Mouse (Mus musculus): Measurements from ENCODE around the gene Hmcn2. TPM values are rescaled to one million over a fixed set of nuclear protein-coding genes. Genes with fewer than 3 reads are reported as not detected.

The Hmcn2 gene
- polyA plus RNA-seq, 1 experiment = 147 TPM

GRCm38 (mm10) chr2:31497635-31498034 lies 183.4 kb downstream of the Hmcn2 start:
- no peak overlapping the region for H3K4me3 ChIP-seq (ENCODE audit: low read depth, low read length)
- no peak for TF ChIP-seq POLR2A (IDR thresholded peaks at IDR 0.05; ENCODE audit: low read depth, low read length)
- no peak for TF ChIP-seq CTCF (IDR thresholded peaks at IDR 0.05; ENCODE audit: extremely low read depth, insufficient read length, insufficient replicate concordance, low read depth, low read length)
- no peaks in the 10 kb centered on the region for H3K36me3 ChIP-seq (ENCODE audit: control insufficient read depth, insufficient read depth, low read length)
- 90% methylated on average over 19 of the region's 19 CpGs for WGBS
- H3K27ac ChIP-seq (ENCODE audit: insufficient read depth, low read depth, low read length) = no peak overlapping the region
- H3K4me1 ChIP-seq (ENCODE audit: control insufficient read depth, insufficient read depth, insufficient read length, low read length) = no peaks in the 10 kb centered on the region
- no peaks in the 10 kb centered on the region for H3K27me3 ChIP-seq (ENCODE audit: control insufficient read depth, insufficient read depth, low read length)

DNA sequence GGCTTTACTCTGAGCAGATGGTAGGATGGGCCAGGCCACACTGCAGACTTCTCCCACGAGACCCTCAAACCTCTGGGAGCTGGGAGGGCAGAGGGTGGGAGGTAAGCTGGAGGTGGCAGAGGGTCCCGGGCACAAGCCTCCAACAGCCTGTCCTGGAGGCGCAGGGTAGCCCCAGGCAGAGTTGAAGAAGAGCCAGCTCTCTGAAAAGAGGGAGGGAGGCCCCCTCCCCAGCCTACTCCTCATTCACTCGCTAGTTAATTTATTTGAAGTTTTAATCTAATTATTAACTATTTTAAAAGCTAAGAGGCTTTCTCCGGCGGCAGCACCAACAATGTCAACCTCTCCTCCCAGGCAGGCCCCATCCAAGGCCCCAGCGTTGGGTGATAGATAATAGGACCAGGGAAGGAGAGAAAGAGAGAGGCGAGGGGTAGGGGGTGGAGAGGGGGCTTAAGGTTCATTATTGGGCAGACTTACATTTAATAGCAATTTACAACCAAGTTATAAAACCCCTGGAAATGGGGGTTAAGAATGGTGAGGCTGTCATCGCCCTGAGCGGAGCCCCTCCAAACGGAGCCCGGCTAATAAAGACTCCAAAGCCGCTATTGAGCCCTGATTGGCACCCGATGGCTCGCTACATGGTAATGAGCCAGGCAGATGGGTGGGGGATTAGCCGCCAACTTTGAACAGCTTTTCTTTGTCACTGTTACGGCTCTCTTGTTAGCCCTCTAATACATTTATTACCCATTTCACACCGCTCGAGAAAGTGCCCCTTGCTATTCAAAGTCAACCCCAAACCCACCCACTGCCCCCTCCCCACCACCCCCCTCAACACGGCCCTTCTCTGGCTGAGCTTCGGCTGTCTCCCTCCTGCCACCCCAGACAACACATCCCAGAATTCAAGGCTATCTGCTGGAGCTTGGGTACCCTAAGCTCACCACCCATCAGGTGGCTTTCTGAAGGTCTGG lies 185.4 kb downstream of the Hmcn2 start:
- no peaks in the 10 kb centered on the region for H3K36me3 ChIP-seq (ENCODE audit: control insufficient read depth, insufficient read depth, low read length)
- 82% methylated on average over 21 of the region's 21 CpGs for WGBS

GRCm38 (mm10) chr2:31500292-31501204 lies 186.3 kb downstream of the Hmcn2 start:
- no peak for TF ChIP-seq CTCF (IDR thresholded peaks at IDR 0.05; ENCODE audit: extremely low read depth, insufficient read length, insufficient replicate concordance, low read depth, low read length)
- TF ChIP-seq POLR2A (IDR thresholded peaks at IDR 0.05; ENCODE audit: low read depth, low read length) = no peak
- Histone ChIP-seq H3K36me3 (ENCODE audit: control insufficient read depth, insufficient read depth, low read length) (no peaks in the 10 kb centered on the region), H3K27me3 (ENCODE audit: control insufficient read depth, insufficient read depth, low read length) (no peaks in the 10 kb centered on the region), H3K27ac (ENCODE audit: insufficient read depth, low read depth, low read length) (no peak overlapping the region), H3K4me1 (ENCODE audit: control insufficient read depth, insufficient read depth, insufficient read length, low read length) (no peaks in the 10 kb centered on the region), H3K4me3 (ENCODE audit: low read depth, low read length) (no peak overlapping the region)
- 94% methylated on average over 24 of the region's 24 CpGs for WGBS

More for the DNA sequence above, 185.4 kb downstream of the Hmcn2 start:
- H3K4me3 ChIP-seq (ENCODE audit: low read depth, low read length) = no peak overlapping the region
- TF ChIP-seq POLR2A (IDR thresholded peaks at IDR 0.05; ENCODE audit: low read depth, low read length) = no peak
- TF ChIP-seq CTCF (IDR thresholded peaks at IDR 0.05; ENCODE audit: extremely low read depth, insufficient read length, insufficient replicate concordance, low read depth, low read length) = no peak
- H3K27ac ChIP-seq (ENCODE audit: insufficient read depth, low read depth, low read length) = no peak overlapping the region
- H3K4me1 ChIP-seq (ENCODE audit: control insufficient read depth, insufficient read depth, insufficient read length, low read length) = no peaks in the 10 kb centered on the region
- H3K27me3 ChIP-seq (ENCODE audit: control insufficient read depth, insufficient read depth, low read length) = no peaks in the 10 kb centered on the region

GRCm38 (mm10) chr2:31501448-31502130 lies 187.4 kb downstream of the Hmcn2 start:
- no peak overlapping the region for H3K27ac ChIP-seq (ENCODE audit: insufficient read depth, low read depth, low read length)

GRCm38 (mm10) chr2:31502616-31503522 lies 188.7 kb downstream of the Hmcn2 start:
- H3K27me3 ChIP-seq (ENCODE audit: control insufficient read depth, insufficient read depth, low read length) = no peaks in the 10 kb centered on the region
- no peak overlapping the region for H3K4me3 ChIP-seq (ENCODE audit: low read depth, low read length)
- no peaks in the 10 kb centered on the region for H3K36me3 ChIP-seq (ENCODE audit: control insufficient read depth, insufficient read depth, low read length)
- TF ChIP-seq POLR2A (IDR thresholded peaks at IDR 0.05; ENCODE audit: low read depth, low read length) (no peak), CTCF (IDR thresholded peaks at IDR 0.05; ENCODE audit: extremely low read depth, insufficient read length, insufficient replicate concordance, low read depth, low read length) (no peak)
- WGBS = 69% methylated on average over 15 of the region's 15 CpGs
- H3K27ac ChIP-seq (ENCODE audit: insufficient read depth, low read depth, low read length) = no peak overlapping the region
- no peaks in the 10 kb centered on the region for H3K4me1 ChIP-seq (ENCODE audit: control insufficient read depth, insufficient read depth, insufficient read length, low read length)

More at GRCm38 (mm10) chr2:31501448-31502130, 187.4 kb downstream of the Hmcn2 start:
- Histone ChIP-seq H3K4me1 (ENCODE audit: control insufficient read depth, insufficient read depth, insufficient read length, low read length) (no peaks in the 10 kb centered on the region), H3K4me3 (ENCODE audit: low read depth, low read length) (no peak overlapping the region), H3K36me3 (ENCODE audit: control insufficient read depth, insufficient read depth, low read length) (no peaks in the 10 kb centered on the region), H3K27me3 (ENCODE audit: control insufficient read depth, insufficient read depth, low read length) (no peaks in the 10 kb centered on the region)
- WGBS = 79% methylated on average over 20 of the region's 20 CpGs
- TF ChIP-seq CTCF (IDR thresholded peaks at IDR 0.05; ENCODE audit: extremely low read depth, insufficient read length, insufficient replicate concordance, low read depth, low read length) = no peak
- no peak for TF ChIP-seq POLR2A (IDR thresholded peaks at IDR 0.05; ENCODE audit: low read depth, low read length)

DNA sequence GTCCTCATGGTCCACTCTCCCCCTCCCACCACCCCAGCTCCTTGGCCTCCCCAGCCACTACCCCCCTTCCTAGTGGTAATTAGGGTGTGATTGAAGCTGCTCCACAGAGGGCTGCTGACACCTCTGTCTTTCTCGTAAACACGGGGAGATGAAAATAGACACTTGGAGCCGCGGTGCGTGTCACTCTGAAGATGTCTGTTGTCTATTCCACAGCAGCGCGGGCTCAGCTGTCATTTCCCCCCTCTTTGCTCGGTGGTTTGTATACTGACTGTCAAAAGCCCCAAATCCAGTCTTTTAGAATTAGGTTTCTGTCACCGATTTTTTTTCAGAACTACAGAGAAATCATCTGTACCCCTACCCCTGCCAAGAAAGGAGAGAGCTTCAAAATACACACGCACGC lies 191.3 kb downstream of the Hmcn2 start:
- no peaks in the 10 kb centered on the region for H3K4me1 ChIP-seq (ENCODE audit: control insufficient read depth, insufficient read depth, insufficient read length, low read length)
- H3K4me3 ChIP-seq (ENCODE audit: low read depth, low read length) = no peak overlapping the region
- no peak overlapping the region for H3K27ac ChIP-seq (ENCODE audit: insufficient read depth, low read depth, low read length)
- WGBS = 78% methylated on average over 11 of the region's 11 CpGs
- TF ChIP-seq POLR2A (IDR thresholded peaks at IDR 0.05; ENCODE audit: low read depth, low read length) (no peak), CTCF (IDR thresholded peaks at IDR 0.05; ENCODE audit: extremely low read depth, insufficient read length, insufficient replicate concordance, low read depth, low read length) (no peak)
- no peaks in the 10 kb centered on the region for H3K27me3 ChIP-seq (ENCODE audit: control insufficient read depth, insufficient read depth, low read length)
- H3K36me3 ChIP-seq (ENCODE audit: control insufficient read depth, insufficient read depth, low read length) = no peaks in the 10 kb centered on the region
